8 mouse cellular contexts compared by ENCODE assay signal in the genomic region with DNA sequence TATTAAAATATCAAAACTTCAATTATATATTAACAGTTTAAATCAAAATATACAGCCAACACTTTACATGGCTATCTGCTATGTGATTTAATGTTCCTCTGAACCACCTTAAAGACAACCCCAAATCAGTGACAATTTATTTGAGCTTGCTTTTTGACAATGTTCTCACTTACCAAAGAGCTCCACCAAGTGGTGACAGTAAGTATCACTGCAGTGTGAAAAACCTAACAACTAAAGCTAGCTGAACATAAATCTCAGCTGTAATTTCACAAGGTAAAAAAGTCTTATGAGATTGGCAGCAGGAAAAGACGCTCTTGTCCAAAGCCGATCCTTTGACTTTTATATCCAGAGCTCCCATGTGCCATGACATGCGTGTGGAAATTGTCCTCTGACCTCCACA. TPM values are rescaled to one million over a fixed set of nuclear protein-coding genes. Genes with fewer than 3 reads are reported as not detected.
DNase-seq lines count a peak whose midpoint lies in the region; ATAC-seq lines count a peak whose summit lies in the region.

No protein-coding gene starts in this region.

- peak; percentile 79 for ATAC-seq in neutrophil, adult 5-6 weeks (ENCODE audit: extremely low read depth, insufficient number of reproducible peaks, low FRiP score, poor library complexity, severe bottlenecking)

- peak; percentile 60 to 78 for DNase-seq in heart, postnatal 10 days
- no peak for DNase-seq in heart, postnatal 25 days (ENCODE audit: low spot score)
- DNase-seq in urinary bladder, postnatal 25 days (ENCODE audit: low spot score), result peak; percentile 42
- no peak for DNase-seq in urinary bladder, postnatal 4 days (ENCODE audit: low spot score in 2 of 2)
- DNase-seq in cerebellum, adult 9-11 months, result peak; percentile 29
- DNase-seq in kidney, postnatal 36 days, result peak; percentile 54 to 74
- no peak for DNase-seq in gastrocnemius, adult 8-10 months (ENCODE audit: low spot score in 2 of 2)

- intact Hi-C loops in heart, postnatal 10 days (cut with DNase I), result loop anchor here (1.0 to 5.0 kb wide), 2 partner anchors 174 to 196 kb away; no protein-coding TSS in a partner anchor
- intact Hi-C loops in heart, postnatal 25 days (cut with DNase I), result no loop called here

RNA-seq across cellular contexts. Expression of gene Rb1, which starts 22.4 kb away (rescaled TPM):
- total RNA-seq in heart, postnatal 10 days (2021), result 10 to 100 TPM; 20.0 to 20.8 TPM
- total RNA-seq in heart, postnatal 25 days (2021), result 10 to 100 TPM; 16.4 to 18.7 TPM
- 60.9 and 90.4 TPM in 2 replicates for total RNA-seq in neutrophil, adult 5-6 weeks (2017)
- total RNA-seq in gastrocnemius, adult 8-10 months (2022), result 10 to 100 TPM; 14.5 to 25.1 (median 17.4) TPM

Comparison
In these comparisons a context has a peak if more than half of its experiments do, and no peak if none do; other contexts are left out.
1. DNase-seq: peak in heart, postnatal 10 days (2 of 2), urinary bladder, postnatal 25 days (single experiment), cerebellum, adult 9-11 months (single experiment) and kidney, postnatal 36 days (2 of 2); none in heart, postnatal 25 days (single experiment), urinary bladder, postnatal 4 days (0 of 2) and gastrocnemius, adult 8-10 months (0 of 2).